Mouse (Mus musculus): ENCODE measurements around the gene Fam19a1. TPM values are rescaled to one million over a fixed set of nuclear protein-coding genes. Genes with fewer than 3 reads are reported as not detected.
A peak's percentile ranks its signal among the peaks of the same experiment; 100 is the strongest.

The Fam19a1 gene
- polyA plus RNA-seq, 1 experiment from 2014 or later = 1.7 TPM

DNA sequence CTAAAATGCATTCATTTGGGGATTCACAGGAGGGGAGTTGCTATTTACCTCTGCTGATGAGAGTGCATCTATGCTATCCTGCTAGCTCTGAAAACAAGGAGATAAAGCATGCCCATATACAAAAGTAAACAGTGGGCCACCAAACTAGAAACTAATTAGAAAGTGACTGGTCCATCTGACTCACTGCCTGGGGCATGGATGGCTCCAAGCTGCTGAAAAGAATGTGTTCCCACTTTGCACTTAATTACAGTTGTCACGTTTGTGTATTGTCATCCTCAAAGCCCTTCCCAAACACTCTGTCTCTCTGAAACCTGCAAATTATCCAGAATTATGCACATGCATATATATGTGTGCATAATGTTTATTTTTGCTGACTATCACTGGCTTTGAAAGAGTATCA lies 1.2 kb downstream of the Fam19a1 start:
- no peak for ATAC-seq
- Histone ChIP-seq H3K4me3 (ENCODE audit: low read depth, low read length) (no peak overlapping the region), H3K9me3 (ENCODE audit: control insufficient read depth) (no peaks in the 10 kb centered on the region), H3K9ac (ENCODE audit: low read depth, low read length) (no peak overlapping the region), H3K4me2 (replicated peaks; ENCODE audit: low read depth) (peak overlapping the region; percentile 32; the same call in 1 of the 2 replicates), H3K4me1 (replicated peaks; ENCODE audit: control insufficient read depth, insufficient read depth, low read length) (no peaks in the 10 kb centered on the region; the same call in 1 of the 2 replicates), H3K27ac (ENCODE audit: low read depth, low read length) (no peak overlapping the region), H3K36me3 (ENCODE audit: control insufficient read depth, insufficient read depth) (no peaks in the 10 kb centered on the region), H3K27me3 (replicated peaks; ENCODE audit: control insufficient read depth, insufficient read depth, low read length) (no peaks in the 10 kb centered on the region)
- WGBS = 39% methylated on average over 1 of the region's 1 CpGs
- no peak for TF ChIP-seq CTCF (IDR thresholded peaks at IDR 0.05; ENCODE audit: low read depth)

DNA sequence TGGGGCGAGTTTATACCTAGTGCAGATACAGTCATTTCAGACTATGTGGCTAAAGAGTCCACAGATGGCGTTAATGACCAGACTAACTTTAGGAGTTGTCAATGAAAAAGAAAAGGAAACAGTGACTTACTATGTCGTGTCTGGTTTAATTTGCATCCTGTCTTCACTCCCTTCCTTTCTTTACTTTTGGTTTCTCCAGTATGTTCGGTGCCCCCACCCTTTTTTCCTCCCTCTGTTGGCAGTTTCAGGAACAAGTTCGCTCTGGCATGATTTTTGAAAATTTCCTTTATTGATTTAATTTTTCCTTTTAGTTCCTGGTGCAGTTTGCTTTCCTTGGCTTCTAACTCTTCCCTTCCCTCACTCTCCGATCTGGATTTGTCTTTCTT lies 3.2 kb downstream of the Fam19a1 start:
- Histone ChIP-seq H3K9ac (ENCODE audit: low read depth, low read length) (peak overlapping the region; percentile 43), H3K4me2 (replicated peaks; ENCODE audit: low read depth) (peak overlapping the region; percentile 84), H3K9me3 (ENCODE audit: control insufficient read depth) (no peaks in the 10 kb centered on the region), H3K27me3 (replicated peaks; ENCODE audit: control insufficient read depth, insufficient read depth, low read length) (no peaks in the 10 kb centered on the region), H3K4me3 (ENCODE audit: low read depth, low read length) (peak overlapping the region; percentile 55), H3K36me3 (ENCODE audit: control insufficient read depth, insufficient read depth) (no peaks in the 10 kb centered on the region), H3K27ac (ENCODE audit: low read depth, low read length) (no peak overlapping the region), H3K4me1 (replicated peaks; ENCODE audit: control insufficient read depth, insufficient read depth, low read length) (no peaks in the 10 kb centered on the region; the same call in 1 of the 2 replicates)
- TF ChIP-seq CTCF (IDR thresholded peaks at IDR 0.05; ENCODE audit: low read depth) = peak; percentile 45
- no peak for ATAC-seq
- 8% methylated on average over 6 of the region's 6 CpGs for WGBS

DNA sequence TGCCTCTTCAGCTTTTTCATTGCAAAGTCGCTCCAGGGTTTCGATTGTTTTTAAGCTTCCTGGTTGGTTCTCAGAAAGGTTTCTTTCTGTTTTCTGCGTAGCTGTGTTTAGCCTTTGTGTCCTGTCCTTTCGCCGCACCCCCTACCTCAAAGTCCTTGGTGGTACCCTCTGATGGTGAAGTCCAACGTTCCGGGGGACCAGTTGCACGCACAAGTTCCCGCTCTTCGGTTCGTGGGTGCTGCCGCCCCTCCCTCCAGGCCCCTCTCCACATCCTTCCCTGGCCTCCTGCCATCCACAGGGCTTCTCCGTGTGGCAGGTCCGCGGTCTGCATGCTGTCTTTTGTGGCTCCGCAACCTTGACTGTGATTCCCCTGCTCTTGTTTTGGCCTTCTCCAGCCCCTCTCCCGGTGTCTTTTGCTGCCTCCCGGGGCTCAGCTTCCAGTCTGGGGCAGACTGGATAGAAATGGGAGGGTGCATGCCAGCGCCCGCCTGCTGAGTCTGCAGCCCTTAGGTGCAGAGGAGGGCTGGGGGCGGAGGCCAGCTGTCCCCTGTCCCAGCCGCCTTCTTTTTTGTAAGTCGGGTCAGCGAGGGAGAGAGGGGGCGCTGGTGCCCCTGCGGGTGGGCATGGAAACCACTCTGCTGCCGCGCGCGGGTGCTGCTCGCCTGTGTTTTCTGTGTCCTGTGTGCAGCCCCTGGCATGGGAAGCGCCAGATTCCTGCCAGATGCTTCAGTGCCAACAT lies 3.7 kb downstream of the Fam19a1 start:
- no peak overlapping the region for H3K27ac ChIP-seq (ENCODE audit: low read depth, low read length)
- no peaks in the 10 kb centered on the region; the same call in 1 of the 2 replicates for H3K4me1 ChIP-seq (replicated peaks; ENCODE audit: control insufficient read depth, insufficient read depth, low read length)
- H3K27me3 ChIP-seq (replicated peaks; ENCODE audit: control insufficient read depth, insufficient read depth, low read length) = no peaks in the 10 kb centered on the region
- no peaks in the 10 kb centered on the region for H3K9me3 ChIP-seq (ENCODE audit: control insufficient read depth)
- TF ChIP-seq CTCF (IDR thresholded peaks at IDR 0.05; ENCODE audit: low read depth) = peak; percentile 42
- H3K36me3 ChIP-seq (ENCODE audit: control insufficient read depth, insufficient read depth) = no peaks in the 10 kb centered on the region
- under 1% methylated on average over 32 of the region's 32 CpGs for WGBS
- H3K4me3 ChIP-seq (ENCODE audit: low read depth, low read length) = peak overlapping the region; percentile 55
- H3K9ac ChIP-seq (ENCODE audit: low read depth, low read length) = peak overlapping the region; percentile 43
- ATAC-seq = peak; percentile 49; the same call in 1 of the 2 replicates
- peak overlapping the region; percentile 84 for H3K4me2 ChIP-seq (replicated peaks; ENCODE audit: low read depth)

DNA sequence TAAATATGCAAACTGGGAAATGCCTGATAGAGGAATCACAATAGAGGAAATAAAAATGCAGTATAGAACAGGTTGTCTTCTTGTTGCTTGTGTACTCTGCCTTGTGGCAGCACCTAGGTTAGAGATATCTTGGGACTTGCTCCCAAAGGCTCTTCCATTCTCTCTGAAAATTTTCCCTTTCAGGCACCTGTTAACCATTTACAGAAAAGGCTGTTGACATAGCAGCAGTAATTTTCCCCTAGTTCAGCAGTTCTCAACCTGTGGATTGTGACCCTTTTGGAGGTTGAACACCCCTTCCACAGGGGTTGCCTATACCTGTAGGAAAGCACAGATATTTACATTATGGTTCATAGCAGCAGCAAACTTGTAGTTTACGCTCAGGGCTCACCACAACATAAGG lies 30.4 kb downstream of the Fam19a1 start:
- H3K4me1 ChIP-seq (replicated peaks; ENCODE audit: control insufficient read depth, insufficient read depth, low read length) = no peaks in the 10 kb centered on the region
- no peak overlapping the region for H3K27ac ChIP-seq (ENCODE audit: low read depth, low read length)
- no peaks in the 10 kb centered on the region for H3K27me3 ChIP-seq (replicated peaks; ENCODE audit: control insufficient read depth, insufficient read depth, low read length)
- no peak for TF ChIP-seq CTCF (IDR thresholded peaks at IDR 0.05; ENCODE audit: low read depth)
- H3K36me3 ChIP-seq (ENCODE audit: control insufficient read depth, insufficient read depth) = no peaks in the 10 kb centered on the region
- no peak overlapping the region for H3K9ac ChIP-seq (ENCODE audit: low read depth, low read length)
- no peak overlapping the region for H3K4me2 ChIP-seq (replicated peaks; ENCODE audit: low read depth)
- no peak overlapping the region for H3K4me3 ChIP-seq (ENCODE audit: low read depth, low read length)
- WGBS = 72% methylated on average over 1 of the region's 1 CpGs
- no peak for ATAC-seq
- H3K9me3 ChIP-seq (ENCODE audit: control insufficient read depth) = no peaks in the 10 kb centered on the region

DNA sequence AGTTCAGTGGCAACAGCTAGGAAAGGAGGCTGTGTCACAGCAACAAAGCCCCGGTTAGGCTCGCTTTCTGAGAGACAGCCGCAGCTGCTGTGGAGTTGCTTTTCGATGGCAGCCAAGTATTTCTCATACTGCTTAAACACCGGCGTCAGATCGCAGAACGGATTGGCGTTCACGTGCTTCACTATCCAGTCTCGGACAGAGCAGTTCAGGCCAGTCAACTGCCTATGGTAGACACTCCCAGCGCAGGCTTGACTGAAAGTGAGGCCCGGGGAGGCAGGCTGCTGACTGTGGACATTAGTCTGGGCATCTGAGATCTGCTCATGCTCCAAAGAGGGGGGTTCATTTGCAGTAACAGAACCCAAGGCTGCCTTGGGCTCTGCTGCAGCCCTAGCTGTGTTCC lies 52.4 kb downstream of the Fam19a1 start:
- no peaks in the 10 kb centered on the region for H3K36me3 ChIP-seq (ENCODE audit: control insufficient read depth, insufficient read depth)
- H3K4me3 ChIP-seq (ENCODE audit: low read depth, low read length) = no peak overlapping the region
- H3K27ac ChIP-seq (ENCODE audit: low read depth, low read length) = no peak overlapping the region
- H3K9ac ChIP-seq (ENCODE audit: low read depth, low read length) = no peak overlapping the region
- no peak overlapping the region for H3K4me2 ChIP-seq (replicated peaks; ENCODE audit: low read depth)
- 91% methylated on average over 13 of the region's 13 CpGs for WGBS
- no peak for ATAC-seq
- no peaks in the 10 kb centered on the region for H3K27me3 ChIP-seq (replicated peaks; ENCODE audit: control insufficient read depth, insufficient read depth, low read length)
- no peaks in the 10 kb centered on the region for H3K4me1 ChIP-seq (replicated peaks; ENCODE audit: control insufficient read depth, insufficient read depth, low read length)
- no peak for TF ChIP-seq CTCF (IDR thresholded peaks at IDR 0.05; ENCODE audit: low read depth)
- no peaks in the 10 kb centered on the region for H3K9me3 ChIP-seq (ENCODE audit: control insufficient read depth)

DNA sequence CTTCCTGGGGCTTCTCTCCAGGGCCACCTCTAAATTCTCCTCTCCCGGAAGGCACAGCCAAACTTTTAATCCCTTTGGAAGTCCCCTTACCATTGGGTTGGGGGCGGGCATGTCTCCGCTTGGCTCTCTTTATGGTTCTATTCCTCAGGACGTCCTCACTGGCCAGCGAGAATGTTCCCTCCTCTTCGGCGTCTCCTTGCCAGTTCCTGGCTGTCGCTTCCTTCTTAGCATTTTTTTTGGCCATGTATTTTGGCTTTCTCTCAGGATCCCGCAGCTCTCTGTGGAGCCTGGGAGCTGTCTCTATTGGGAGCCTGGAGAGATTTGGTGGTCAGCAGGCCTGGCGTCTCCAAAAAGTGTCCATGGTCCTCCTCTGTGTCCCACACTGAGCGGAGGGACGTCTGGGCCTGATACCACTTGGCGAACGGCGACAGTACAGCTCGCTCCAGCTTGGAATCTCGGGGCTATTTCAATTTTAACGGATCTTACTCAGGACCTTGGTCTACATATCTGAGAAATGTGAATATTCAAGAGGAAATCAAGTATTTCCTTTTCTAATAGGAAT lies 52.9 kb downstream of the Fam19a1 start, which contains the start of gene 1700123L14Rik:
1700123L14Rik (minus strand) TSS at position 426 of the 562 bp plus-strand sequence.
- no peak within 1 kb of the TSS for H3K27ac ChIP-seq (ENCODE audit: low read depth, low read length)
- no peak for TF ChIP-seq CTCF (IDR thresholded peaks at IDR 0.05; ENCODE audit: low read depth)
- no peaks in the 10 kb centered on the region for H3K27me3 ChIP-seq (replicated peaks; ENCODE audit: control insufficient read depth, insufficient read depth, low read length)
- no peak within 1 kb of the TSS for H3K4me3 ChIP-seq (ENCODE audit: low read depth, low read length)
- no peak within 1 kb of the TSS for H3K9ac ChIP-seq (ENCODE audit: low read depth, low read length)
- ATAC-seq = no peak
- no peaks in the 10 kb centered on the region for H3K9me3 ChIP-seq (ENCODE audit: control insufficient read depth)
- H3K36me3 ChIP-seq (ENCODE audit: control insufficient read depth, insufficient read depth) = no peaks in the 10 kb centered on the region
- 85% methylated on average over 18 of the region's 18 CpGs for WGBS
- H3K4me1 ChIP-seq (replicated peaks; ENCODE audit: control insufficient read depth, insufficient read depth, low read length) = no peaks in the 10 kb centered on the region
- H3K4me2 ChIP-seq (replicated peaks; ENCODE audit: low read depth) = no peak within 1 kb of the TSS

All from intestine, postnatal 0 days (tissue).